Comparison of ENCODE assay signal across 15 mouse cellular contexts in the genomic region with DNA sequence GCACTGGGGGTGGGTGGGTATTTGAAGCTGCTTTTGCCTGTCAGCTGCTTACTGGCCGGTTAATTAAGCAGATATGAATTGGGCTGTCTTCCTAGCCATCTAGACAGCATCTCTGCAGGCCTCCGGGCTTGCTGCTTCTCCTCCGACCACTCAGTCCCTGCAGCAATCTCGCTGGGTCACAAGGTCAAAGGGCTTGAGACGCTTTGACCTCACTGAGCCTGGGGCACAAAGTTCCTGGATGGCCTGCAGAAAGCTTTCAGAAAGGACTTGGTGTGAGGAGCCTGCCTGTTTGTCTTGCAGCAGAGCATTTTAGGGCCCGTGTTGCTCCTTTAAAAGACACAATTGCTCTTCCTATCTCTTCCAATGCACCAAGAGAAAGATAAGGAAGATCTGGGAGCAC.
"Had no signal": no experiment of that assay in that cellular context is flagged by ENCODE, and none has a peak within 500 bp of the region (broad histone marks: within the 10 kb centered on the region; RNA-seq: fewer than 3 reads in every experiment).

No protein-coding gene starts in this region.

- H3K4me2 ChIP-seq: kidney, embryonic 15.5 days; liver, embryonic 12.5 days; liver, embryonic 15.5 days; lung, embryonic 15.5 days; midbrain, embryonic 12.5 days had no signal

- H3K27ac ChIP-seq: kidney, embryonic 15.5 days; liver, embryonic 12.5 days; liver, embryonic 15.5 days; lung, embryonic 15.5 days; midbrain, embryonic 12.5 days had no signal

- H3K4me3 ChIP-seq: kidney, embryonic 15.5 days; liver, embryonic 12.5 days; liver, embryonic 15.5 days; lung, embryonic 15.5 days; megakaryocyte, embryonic 14.5 days; midbrain, embryonic 12.5 days had no signal

- ATAC-seq: liver, embryonic 12.5 days had no signal

- H3K4me1 ChIP-seq: kidney, embryonic 15.5 days; liver, embryonic 12.5 days; liver, embryonic 15.5 days; lung, embryonic 15.5 days; midbrain, embryonic 12.5 days had no signal

- H3K36me3 ChIP-seq: kidney, embryonic 15.5 days; liver, embryonic 12.5 days; liver, embryonic 15.5 days; lung, embryonic 15.5 days; midbrain, embryonic 12.5 days had no signal

- H3K9ac ChIP-seq: kidney, embryonic 15.5 days; liver, embryonic 12.5 days; liver, embryonic 15.5 days; lung, embryonic 15.5 days; midbrain, embryonic 12.5 days had no signal

- H3K9me3 ChIP-seq: kidney, embryonic 15.5 days; liver, embryonic 12.5 days; liver, embryonic 15.5 days; lung, embryonic 15.5 days; megakaryocyte, embryonic 14.5 days; midbrain, embryonic 12.5 days had no signal

- DNase-seq: kidney, adult 11 months; kidney, adult 8-10 months; kidney, postnatal 10 days; kidney, postnatal 4 days; lung, adult 18-20 months; lung, postnatal 10 days; lung, postnatal 36 days; thymus, adult 18-20 months; thymus, postnatal 36 days had no signal

- H3K27me3 ChIP-seq: kidney, embryonic 15.5 days; lung, embryonic 15.5 days; midbrain, embryonic 12.5 days had no signal
